Mouse (Mus musculus): ENCODE measurements around the gene Foxl2. TPM values are rescaled to one million over a fixed set of nuclear protein-coding genes. Genes with fewer than 3 reads are reported as not detected.

Foxl2 gene
- polyA plus RNA-seq (2015; fragmentation: Nextera tagmentation; extraction: Ambion mirVana): not detected in 2 replicates

DNA sequence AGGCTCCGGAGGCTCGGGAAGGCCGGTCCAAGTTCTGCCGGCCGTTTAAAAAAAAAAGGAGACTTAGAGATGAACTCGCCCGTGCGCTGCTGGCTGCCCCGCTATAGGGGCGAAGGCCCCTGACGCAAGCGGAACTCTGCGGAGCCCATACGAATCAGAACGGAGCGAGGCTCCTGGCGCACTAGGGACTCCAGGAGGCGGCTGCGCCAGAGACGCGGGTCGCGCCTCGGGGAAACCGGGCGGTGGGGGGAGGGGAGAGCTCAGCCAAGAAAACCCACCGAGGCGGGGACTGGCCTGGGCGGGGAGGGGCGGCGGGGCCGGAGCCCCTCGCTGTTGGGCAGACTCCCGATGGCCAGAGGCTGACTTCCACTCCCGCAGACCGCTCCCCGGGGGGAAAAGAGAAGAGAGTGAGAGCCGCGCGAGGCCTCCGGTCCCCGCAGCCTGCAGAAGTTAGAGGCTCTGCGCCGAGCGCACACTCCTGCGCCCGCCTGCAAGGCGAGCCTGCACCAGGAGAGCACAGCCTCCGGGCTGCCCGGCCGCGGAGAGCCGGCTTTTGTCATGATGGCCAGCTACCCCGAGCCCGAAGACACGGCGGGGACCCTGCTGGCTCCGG, at the start of gene Foxl2:
Gene Foxl2 (plus strand): TSS at position 186 of the 613 bp plus-strand sequence.
- Histone ChIP-seq H3K4me3 (replicated peaks) (peak within 1 kb of the TSS; percentile 33), H3K4me2 (peak within 1 kb of the TSS; percentile 72), H3K36me3 (no peaks in the 10 kb centered on the region), H3K27me3 (replicated peaks) (peaks cover 98% of the 10 kb centered on the region), H3K4me1 (peaks cover 27% of the 10 kb centered on the region), H3K27ac (no peak within 1 kb of the TSS), H3K9me3 (no peaks in the 10 kb centered on the region), H3K9ac (no peak within 1 kb of the TSS)
- ATAC-seq (ENCODE audit: insufficient read depth, low FRiP score, low read depth): peak; percentile 57; the same call in 1 of the 2 replicates
- under 1% methylated on average over 54 of the region's 58 CpGs for WGBS

DNA sequence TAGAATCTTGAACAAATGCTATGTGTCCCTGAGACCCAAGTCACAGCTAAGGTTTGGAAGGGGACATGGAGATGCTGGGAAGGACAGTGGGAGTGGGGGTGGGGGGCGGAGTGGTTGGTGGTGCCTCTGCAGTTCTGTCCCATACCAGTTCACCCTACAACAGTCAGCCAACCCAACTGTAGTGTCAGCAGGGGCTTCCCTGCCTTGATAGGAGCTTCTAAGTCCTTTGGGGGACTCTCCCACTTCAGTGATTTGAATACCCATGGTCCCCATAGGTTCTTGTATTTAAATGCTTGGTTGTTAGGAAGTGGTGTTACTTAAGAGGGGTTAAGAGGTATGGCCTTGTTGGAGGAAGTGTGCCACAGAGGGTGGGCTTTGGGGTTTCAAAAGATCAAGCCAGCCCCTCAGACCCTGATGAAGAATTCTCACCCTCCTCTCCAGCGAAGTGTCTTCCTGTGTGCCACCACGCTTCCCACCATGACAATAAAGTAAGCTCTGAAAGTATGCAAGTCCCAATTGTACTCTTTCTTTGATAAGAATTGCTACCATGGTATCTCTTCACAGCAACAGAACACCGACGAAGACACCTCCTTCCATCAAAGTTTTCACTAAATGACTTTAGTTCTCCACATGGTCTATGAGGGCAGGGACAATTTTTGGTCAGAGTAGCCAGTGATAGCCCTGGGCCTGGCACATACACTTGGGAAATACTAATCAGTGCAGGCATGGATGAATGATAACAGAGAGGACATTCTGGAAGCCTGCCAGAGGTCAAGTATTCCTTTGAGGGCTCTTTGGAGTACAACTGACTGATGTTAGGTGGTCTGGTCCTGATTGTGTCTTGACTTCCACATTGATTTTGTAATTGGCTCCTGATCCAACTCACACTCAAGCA, 34.2 kb upstream of the Foxl2 start:
- ATAC-seq (ENCODE audit: insufficient read depth, low FRiP score, low read depth): no peak
- Histone ChIP-seq H3K4me2 (no peak overlapping the region), H3K4me1 (no peaks in the 10 kb centered on the region), H3K36me3 (no peaks in the 10 kb centered on the region), H3K4me3 (replicated peaks) (no peak overlapping the region), H3K27ac (no peak overlapping the region), H3K27me3 (replicated peaks) (no peaks in the 10 kb centered on the region), H3K9me3 (no peaks in the 10 kb centered on the region), H3K9ac (no peak overlapping the region)
- WGBS: 90% methylated on average over 5 of the region's 5 CpGs

DNA sequence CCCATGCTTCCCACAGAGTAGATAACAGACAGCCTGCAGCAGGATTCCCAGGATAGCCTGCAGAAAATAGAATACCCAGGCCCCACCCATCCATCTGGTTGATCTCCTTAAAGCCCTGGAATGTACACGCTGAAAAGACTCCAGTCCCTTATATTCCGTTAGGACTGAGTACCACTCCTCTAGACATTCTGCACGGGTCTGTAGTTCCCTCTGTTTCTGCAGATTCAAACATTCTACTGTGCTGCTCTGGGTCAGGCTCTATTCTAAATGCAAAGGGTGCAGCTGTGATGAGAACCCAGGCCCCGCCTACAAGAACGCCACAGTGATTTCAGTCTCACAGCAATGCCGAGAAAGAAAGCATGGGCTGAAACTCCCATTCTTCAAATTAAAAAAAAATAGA, 32.0 kb upstream of the Foxl2 start:
- ATAC-seq (ENCODE audit: insufficient read depth, low FRiP score, low read depth): no peak
- no peak overlapping the region for H3K4me3 ChIP-seq (replicated peaks)
- no peak overlapping the region for H3K4me2 ChIP-seq
- no peaks in the 10 kb centered on the region for H3K36me3 ChIP-seq
- H3K9me3 ChIP-seq: no peaks in the 10 kb centered on the region
- no peak overlapping the region for H3K9ac ChIP-seq
- H3K27me3 ChIP-seq (replicated peaks): no peaks in the 10 kb centered on the region
- no peaks in the 10 kb centered on the region for H3K4me1 ChIP-seq
- no peak overlapping the region for H3K27ac ChIP-seq
- 28% methylated on average over 6 of the region's 6 CpGs for WGBS

DNA sequence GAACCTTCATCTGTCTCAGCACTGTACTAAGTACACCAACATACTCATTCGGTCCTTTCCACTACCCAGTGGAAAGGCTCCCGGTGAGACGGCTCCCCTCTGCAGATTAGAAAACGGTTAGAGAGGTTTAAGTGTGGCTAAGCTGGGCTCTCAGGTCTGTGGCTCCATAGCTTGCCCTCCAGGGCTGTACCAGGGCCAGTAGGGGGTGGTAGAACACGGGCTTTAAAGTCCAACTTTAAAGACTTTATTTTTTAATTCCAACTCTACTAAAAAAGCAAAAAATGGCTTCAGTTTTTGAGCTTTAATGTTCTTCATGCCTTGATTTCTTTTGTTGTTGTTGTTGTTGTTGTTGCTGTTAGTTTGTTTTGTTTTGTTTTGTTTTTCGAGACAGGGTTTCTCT, 30.9 kb upstream of the Foxl2 start:
- Histone ChIP-seq H3K4me1 (no peaks in the 10 kb centered on the region), H3K9me3 (no peaks in the 10 kb centered on the region)
- no peak for ATAC-seq (ENCODE audit: insufficient read depth, low FRiP score, low read depth)

DNA sequence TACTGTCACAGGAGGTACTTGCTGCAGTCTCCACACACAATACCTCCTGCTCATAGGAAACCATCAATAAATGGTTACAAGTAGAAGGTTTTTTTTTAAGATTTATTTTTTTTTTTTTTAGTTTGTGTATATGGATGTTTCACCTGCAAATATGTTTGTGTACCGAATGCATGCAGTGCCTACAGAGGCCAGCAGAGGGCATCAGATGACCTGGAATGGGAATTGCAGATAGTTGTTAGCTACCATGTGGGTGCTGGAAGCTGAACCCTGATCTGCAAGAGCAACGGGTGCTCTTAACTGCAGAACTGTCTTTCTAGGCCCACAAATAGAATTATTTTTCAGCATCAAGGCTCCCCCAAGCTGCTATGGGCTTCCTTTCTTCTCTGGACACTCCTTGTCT, 25.6 kb upstream of the Foxl2 start:
- Histone ChIP-seq H3K9me3 (no peaks in the 10 kb centered on the region), H3K36me3 (no peaks in the 10 kb centered on the region), H3K27me3 (replicated peaks) (no peaks in the 10 kb centered on the region), H3K4me3 (replicated peaks) (no peak overlapping the region), H3K4me2 (no peak overlapping the region), H3K9ac (no peak overlapping the region), H3K4me1 (no peaks in the 10 kb centered on the region), H3K27ac (no peak overlapping the region)
- ATAC-seq (ENCODE audit: insufficient read depth, low FRiP score, low read depth): no peak
- 88% methylated on average over 2 of the region's 2 CpGs for WGBS

More for the DNA sequence above, 30.9 kb upstream of the Foxl2 start:
- H3K4me2 ChIP-seq: no peak overlapping the region
- no peak overlapping the region for H3K27ac ChIP-seq
- no peak overlapping the region for H3K9ac ChIP-seq
- no peaks in the 10 kb centered on the region for H3K27me3 ChIP-seq (replicated peaks)
- H3K4me3 ChIP-seq (replicated peaks): no peak overlapping the region
- H3K36me3 ChIP-seq: no peaks in the 10 kb centered on the region
- 69% methylated on average over 6 of the region's 6 CpGs for WGBS

DNA sequence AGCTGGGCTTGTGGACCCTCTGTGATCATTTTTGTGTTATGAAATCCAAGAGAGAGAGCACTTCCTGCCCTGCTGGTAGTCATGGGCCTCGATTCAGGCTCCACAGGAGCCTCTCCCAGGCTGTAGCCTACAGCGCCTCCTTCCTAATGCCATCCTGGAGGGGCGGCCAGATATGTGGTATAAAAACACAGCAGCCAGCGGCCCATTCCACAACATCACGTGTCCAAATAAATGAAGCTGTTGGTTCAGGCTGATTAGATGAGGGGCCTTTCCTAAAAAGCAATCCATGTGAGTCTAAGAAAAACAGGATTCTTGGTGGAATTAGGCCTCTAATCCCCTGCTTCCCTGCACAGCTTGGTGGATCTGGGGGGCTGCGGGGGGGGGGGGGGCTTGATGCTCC, 22.2 kb upstream of the Foxl2 start:
- no peak for ATAC-seq (ENCODE audit: insufficient read depth, low FRiP score, low read depth)
- Histone ChIP-seq H3K4me2 (no peak overlapping the region), H3K9ac (no peak overlapping the region), H3K27me3 (replicated peaks) (no peaks in the 10 kb centered on the region), H3K4me3 (replicated peaks) (no peak overlapping the region), H3K9me3 (no peaks in the 10 kb centered on the region), H3K36me3 (no peaks in the 10 kb centered on the region), H3K27ac (no peak overlapping the region), H3K4me1 (no peaks in the 10 kb centered on the region)
- 44% methylated on average over 6 of the region's 6 CpGs for WGBS

DNA sequence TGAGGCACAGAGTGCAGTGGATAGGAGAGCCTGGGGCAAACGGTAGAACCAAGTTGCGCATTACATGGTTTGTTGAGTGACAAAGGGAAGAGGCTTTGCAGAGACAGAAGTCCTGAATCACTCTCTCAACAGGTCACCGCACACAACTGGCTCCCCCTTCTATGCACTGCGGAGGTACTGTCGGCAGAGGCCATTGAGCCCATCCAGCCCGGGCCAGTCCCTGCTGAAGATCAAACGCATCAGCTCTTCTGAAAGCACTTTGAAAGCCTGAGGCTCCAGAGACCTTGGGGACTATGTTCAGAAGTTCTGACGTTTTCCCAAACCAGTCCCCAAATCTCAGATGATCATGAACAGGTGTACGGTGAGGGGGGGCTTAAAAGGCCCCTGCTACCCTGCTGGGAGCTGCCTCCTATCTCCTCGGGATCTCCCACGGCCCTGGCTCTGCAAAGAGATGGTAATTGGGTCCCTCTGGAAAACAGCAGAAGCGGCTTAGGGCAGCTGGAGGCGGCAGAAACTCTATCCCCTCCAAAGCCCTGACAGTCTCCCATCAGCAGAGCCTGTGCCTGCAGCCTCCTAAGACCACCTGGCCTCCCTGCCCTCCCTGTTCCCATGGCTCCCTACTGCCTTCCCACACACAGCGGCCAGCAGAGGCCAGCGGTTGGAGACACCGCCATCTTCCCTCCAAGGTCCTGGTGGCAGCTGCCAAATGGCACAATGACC, 19.7 kb upstream of the Foxl2 start:
- 32% methylated on average over 16 of the region's 16 CpGs for WGBS
- H3K4me3 ChIP-seq (replicated peaks): no peak overlapping the region
- no peaks in the 10 kb centered on the region for H3K27me3 ChIP-seq (replicated peaks)
- no peak overlapping the region for H3K9ac ChIP-seq
- H3K27ac ChIP-seq: no peak overlapping the region
- H3K4me1 ChIP-seq: no peaks in the 10 kb centered on the region
- no peaks in the 10 kb centered on the region for H3K36me3 ChIP-seq
- no peak for ATAC-seq (ENCODE audit: insufficient read depth, low FRiP score, low read depth)
- no peak overlapping the region for H3K4me2 ChIP-seq
- H3K9me3 ChIP-seq: no peaks in the 10 kb centered on the region

DNA sequence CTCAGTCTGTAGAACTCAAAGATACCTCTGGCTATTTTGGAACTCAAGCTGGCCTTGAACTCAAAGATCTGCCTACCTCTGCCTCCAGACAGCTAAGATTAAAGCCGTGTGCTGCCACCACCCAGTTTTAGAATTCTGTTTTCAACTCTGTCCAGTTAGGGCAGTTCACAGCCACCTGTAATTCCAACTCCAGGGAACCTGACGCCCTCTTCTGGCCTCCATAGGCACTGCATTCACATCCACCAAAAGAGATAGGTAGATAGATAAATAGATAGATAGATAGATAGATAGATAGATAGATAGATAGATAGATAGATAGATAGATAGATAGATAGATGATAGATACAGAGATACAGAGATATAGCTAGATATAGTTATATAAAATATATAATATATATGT, 15.8 kb upstream of the Foxl2 start:
- ATAC-seq (ENCODE audit: insufficient read depth, low FRiP score, low read depth): no peak
- Histone ChIP-seq H3K4me1 (no peaks in the 10 kb centered on the region), H3K9ac (no peak overlapping the region), H3K4me2 (no peak overlapping the region), H3K27me3 (replicated peaks) (no peaks in the 10 kb centered on the region), H3K4me3 (replicated peaks) (no peak overlapping the region), H3K36me3 (no peaks in the 10 kb centered on the region), H3K9me3 (no peaks in the 10 kb centered on the region), H3K27ac (no peak overlapping the region)
- WGBS: 21% methylated on average over 2 of the region's 2 CpGs

DNA sequence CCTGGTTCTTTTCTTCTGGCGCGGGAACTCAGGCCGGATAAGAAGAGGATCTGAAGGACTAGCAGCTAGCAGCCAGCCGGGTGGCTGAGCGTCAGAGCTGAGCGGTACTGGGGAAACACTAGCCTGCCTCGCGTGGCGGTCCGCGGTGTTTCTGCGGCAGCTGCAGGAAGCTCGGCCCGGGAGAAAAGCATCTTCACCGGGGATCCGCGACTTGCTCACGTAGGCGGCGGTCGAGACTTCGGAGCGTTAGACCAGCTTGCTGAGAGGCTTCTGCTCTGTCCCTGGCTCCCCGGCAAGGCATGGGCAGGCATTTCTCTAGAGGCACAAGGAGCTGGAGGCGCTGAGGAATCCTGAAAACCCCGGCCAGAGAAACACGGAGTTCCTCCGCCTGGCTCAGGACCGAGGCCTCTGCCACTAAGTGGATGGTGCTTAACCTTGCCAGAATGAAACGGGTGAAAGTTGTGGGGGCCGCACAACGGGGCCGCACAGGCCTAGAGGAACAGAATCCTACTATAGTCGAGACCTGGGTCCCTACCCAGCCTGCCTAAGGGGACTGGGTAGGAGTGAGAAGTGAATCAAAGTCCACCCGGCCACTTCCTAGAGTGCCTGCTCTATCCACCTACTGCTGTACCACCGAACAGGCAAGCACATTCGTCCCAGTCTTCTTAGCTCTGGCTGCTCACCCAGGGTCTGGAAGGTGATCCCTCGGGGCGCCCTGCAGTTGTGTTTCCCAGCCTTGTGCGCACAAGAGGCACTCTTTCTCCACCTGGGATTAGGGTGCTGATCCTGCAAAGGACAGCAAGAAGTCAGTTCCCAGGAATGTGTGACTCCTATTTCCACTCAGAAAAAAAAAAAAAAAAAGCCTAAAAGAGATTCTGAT, 2.7 kb upstream of the Foxl2 start:
- Histone ChIP-seq H3K4me1 (peaks cover 27% of the 10 kb centered on the region), H3K27ac (no peak overlapping the region), H3K9ac (no peak overlapping the region), H3K4me2 (peak overlapping the region; percentile 19; the same call in 1 of the 2 replicates), H3K9me3 (no peaks in the 10 kb centered on the region), H3K36me3 (no peaks in the 10 kb centered on the region), H3K4me3 (replicated peaks) (no peak overlapping the region), H3K27me3 (replicated peaks) (peaks cover 76% of the 10 kb centered on the region)
- 1% methylated on average over 39 of the region's 40 CpGs for WGBS
- ATAC-seq (ENCODE audit: insufficient read depth, low FRiP score, low read depth): no peak

DNA sequence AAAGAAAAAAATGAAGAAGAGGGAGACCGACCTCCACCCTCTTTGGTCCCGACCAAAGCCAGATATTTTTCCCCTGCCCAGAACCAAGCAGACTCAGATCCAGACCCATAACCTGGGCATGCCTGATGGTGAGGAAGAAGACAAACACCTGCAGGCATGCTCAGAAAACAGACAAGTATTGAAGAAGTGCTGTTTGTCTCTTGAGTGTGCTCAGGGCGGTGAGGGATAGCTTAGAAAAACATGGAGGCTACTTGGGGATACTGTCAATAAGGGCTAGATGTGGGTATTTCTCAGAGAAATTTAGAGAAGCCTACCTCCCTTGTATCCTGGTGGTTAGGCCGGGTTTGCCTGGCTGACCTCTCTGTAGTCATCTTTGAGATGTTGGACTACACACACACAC, 1.8 kb upstream of the Foxl2 start:
- Histone ChIP-seq H3K36me3 (no peaks in the 10 kb centered on the region), H3K27me3 (replicated peaks) (peaks cover 84% of the 10 kb centered on the region), H3K9ac (no peak overlapping the region), H3K9me3 (no peaks in the 10 kb centered on the region), H3K27ac (no peak overlapping the region), H3K4me1 (peaks cover 27% of the 10 kb centered on the region), H3K4me3 (replicated peaks) (no peak overlapping the region), H3K4me2 (no peak overlapping the region)
- WGBS: 7% methylated on average over 4 of the region's 4 CpGs
- no peak for ATAC-seq (ENCODE audit: insufficient read depth, low FRiP score, low read depth)

DNA sequence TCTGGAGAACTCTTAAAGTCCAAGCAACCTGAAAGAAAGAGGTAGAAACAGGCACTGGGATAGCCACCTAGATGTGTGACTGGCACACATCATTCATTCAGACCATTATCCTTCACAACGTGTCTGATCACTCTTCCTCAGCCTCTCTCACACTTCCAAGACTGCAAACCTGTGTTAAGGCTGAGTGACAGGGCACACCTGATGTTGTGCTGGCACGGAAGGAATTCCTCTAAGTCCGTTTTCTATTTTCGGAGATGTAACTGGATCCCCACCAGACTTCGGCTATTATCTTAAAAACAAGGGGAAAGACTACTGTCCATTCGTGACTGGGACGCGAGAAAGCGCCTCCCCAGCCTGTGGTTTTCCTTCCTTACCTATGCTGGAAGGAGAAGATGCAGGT, 1.3 kb upstream of the Foxl2 start:
- H3K9ac ChIP-seq: no peak overlapping the region
- H3K27me3 ChIP-seq (replicated peaks): peaks cover 87% of the 10 kb centered on the region
- no peaks in the 10 kb centered on the region for H3K9me3 ChIP-seq
- no peak overlapping the region for H3K4me3 ChIP-seq (replicated peaks)
- no peak for ATAC-seq (ENCODE audit: insufficient read depth, low FRiP score, low read depth)
- WGBS: 6% methylated on average over 9 of the region's 9 CpGs
- H3K36me3 ChIP-seq: no peaks in the 10 kb centered on the region
- no peak overlapping the region for H3K4me2 ChIP-seq
- no peak overlapping the region for H3K27ac ChIP-seq
- H3K4me1 ChIP-seq: peaks cover 27% of the 10 kb centered on the region
